Mouse (Mus musculus): ENCODE data around the gene Maz. TPM values are rescaled to one million over a fixed set of nuclear protein-coding genes. Genes with fewer than 3 reads are reported as not detected.

Maz gene
- total RNA-seq, 2 experiments from 2014 or later = 25.0 to 51.3 TPM

Other genes with a start within 250 kb of the Maz start
Only the 30 nearest of the 32 such genes appear.
- 46.7 and 84.9 TPM in 2 replicates for gene Ppp4c, start 234.5 kb downstream of the Maz start, total RNA-seq (2015; ENCODE audit: low replicate concordance)
- 43.5 and 62.7 TPM in 2 replicates for gene Ppp4c, start 234.5 kb downstream of the Maz start, total RNA-seq (2017; ENCODE audit: low replicate concordance)
- not detected in 2 replicates for gene Fam57b, start 229.4 kb downstream of the Maz start, total RNA-seq (2015; ENCODE audit: low replicate concordance)
- not detected in 2 replicates for gene Fam57b, start 229.4 kb downstream of the Maz start, total RNA-seq (2017; ENCODE audit: low replicate concordance)
- gene 4930451I11Rik, start 195.4 kb downstream of the Maz start, total RNA-seq (2015; ENCODE audit: low replicate concordance) = not detected in 2 replicates
- not detected in 2 replicates for gene 4930451I11Rik, start 195.4 kb downstream of the Maz start, total RNA-seq (2017; ENCODE audit: low replicate concordance)
- gene Doc2a, start 179.6 kb downstream of the Maz start, total RNA-seq (2015; ENCODE audit: low replicate concordance) = not detected in 2 replicates
- gene Doc2a, start 179.6 kb downstream of the Maz start, total RNA-seq (2017; ENCODE audit: low replicate concordance) = not detected in 2 replicates
- gene Hirip3, start 165.1 kb downstream of the Maz start, total RNA-seq (2015; ENCODE audit: low replicate concordance) = 5.2 and 9.2 TPM in 2 replicates
- 38.2 and 40.8 TPM in 2 replicates for gene Hirip3, start 165.1 kb downstream of the Maz start, total RNA-seq (2017; ENCODE audit: low replicate concordance)
- 14.4 and 35.5 TPM in 2 replicates for gene Ino80e, start 164.7 kb downstream of the Maz start, total RNA-seq (2015; ENCODE audit: low replicate concordance)
- 4.9 and 9.9 TPM in 2 replicates for gene Ino80e, start 164.7 kb downstream of the Maz start, total RNA-seq (2017; ENCODE audit: low replicate concordance)
- gene Taok2, start 142.3 kb downstream of the Maz start, total RNA-seq (2015; ENCODE audit: low replicate concordance) = 6.9 and 9.6 TPM in 2 replicates
- 17.0 and 31.8 TPM in 2 replicates for gene Taok2, start 142.3 kb downstream of the Maz start, total RNA-seq (2017; ENCODE audit: low replicate concordance)
- 4.0 and 6.3 TPM in 2 replicates for gene Tmem219, start 104.1 kb downstream of the Maz start, total RNA-seq (2015; ENCODE audit: low replicate concordance)
- gene Tmem219, start 104.1 kb downstream of the Maz start, total RNA-seq (2017; ENCODE audit: low replicate concordance) = 2.1 and 6.8 TPM in 2 replicates
- 0.77 and 6.9 TPM in 2 replicates for gene Kctd13, start 98.2 kb downstream of the Maz start, total RNA-seq (2015; ENCODE audit: low replicate concordance)
- gene Kctd13, start 98.2 kb downstream of the Maz start, total RNA-seq (2017; ENCODE audit: low replicate concordance) = 0.42 and 1.7 TPM in 2 replicates
- gene Asphd1, start 77.5 kb downstream of the Maz start, total RNA-seq (2015; ENCODE audit: low replicate concordance) = not detected in 2 replicates
- gene Asphd1, start 77.5 kb downstream of the Maz start, total RNA-seq (2017; ENCODE audit: low replicate concordance) = not detected in 2 replicates
- not detected in 2 replicates for gene Sez6l2, start 76.5 kb downstream of the Maz start, total RNA-seq (2015; ENCODE audit: low replicate concordance)
- gene Sez6l2, start 76.5 kb downstream of the Maz start, total RNA-seq (2017; ENCODE audit: low replicate concordance) = 0.84 TPM in 1 of 2 replicates, not detected in the other
- gene Cdipt, start 51.1 kb downstream of the Maz start, total RNA-seq (2015; ENCODE audit: low replicate concordance) = 14.8 and 23.1 TPM in 2 replicates
- gene Cdipt, start 51.1 kb downstream of the Maz start, total RNA-seq (2017; ENCODE audit: low replicate concordance) = 9.5 and 20.9 TPM in 2 replicates
- 5.0 TPM in 1 of 2 replicates, not detected in the other for gene Cdiptos, start 50.9 kb downstream of the Maz start, total RNA-seq (2015; ENCODE audit: low replicate concordance)
- gene Cdiptos, start 50.9 kb downstream of the Maz start, total RNA-seq (2017; ENCODE audit: low replicate concordance) = not detected in 2 replicates
- 1.5 and 1.9 TPM in 2 replicates for gene Mvp, start 12.4 kb downstream of the Maz start, total RNA-seq (2015; ENCODE audit: low replicate concordance)
- 5.5 and 7.7 TPM in 2 replicates for gene Mvp, start 12.4 kb downstream of the Maz start, total RNA-seq (2017; ENCODE audit: low replicate concordance)
- gene Pagr1b, start 10.6 kb downstream of the Maz start, total RNA-seq (2015; ENCODE audit: low replicate concordance) = not detected in 2 replicates
- not detected in 2 replicates for gene Pagr1b, start 10.6 kb downstream of the Maz start, total RNA-seq (2017; ENCODE audit: low replicate concordance)
- 13.4 and 18.8 TPM in 2 replicates for gene Pagr1a, start 9.7 kb downstream of the Maz start, total RNA-seq (2015; ENCODE audit: low replicate concordance)
- 7.0 and 7.1 TPM in 2 replicates for gene Pagr1a, start 9.7 kb downstream of the Maz start, total RNA-seq (2017; ENCODE audit: low replicate concordance)
- 1.7 and 1.9 TPM in 2 replicates for gene Gm42742, start 5.9 kb downstream of the Maz start, total RNA-seq (2015; ENCODE audit: low replicate concordance)
- 8.1 and 9.1 TPM in 2 replicates for gene Gm42742, start 5.9 kb downstream of the Maz start, total RNA-seq (2017; ENCODE audit: low replicate concordance)
- not detected in 2 replicates for gene Prrt2, start 5.8 kb downstream of the Maz start, total RNA-seq (2015; ENCODE audit: low replicate concordance)
- gene Prrt2, start 5.8 kb downstream of the Maz start, total RNA-seq (2017; ENCODE audit: low replicate concordance) = 1.5 TPM in 1 of 2 replicates, not detected in the other
- 50.5 and 71.7 TPM in 2 replicates for gene Kif22, start 15.4 kb upstream of the Maz start, total RNA-seq (2015; ENCODE audit: low replicate concordance)
- 57.3 and 83.1 TPM in 2 replicates for gene Kif22, start 15.4 kb upstream of the Maz start, total RNA-seq (2017; ENCODE audit: low replicate concordance)
- gene Zg16, start 60.3 kb upstream of the Maz start, total RNA-seq (2015; ENCODE audit: low replicate concordance) = not detected in 2 replicates
- gene Zg16, start 60.3 kb upstream of the Maz start, total RNA-seq (2017; ENCODE audit: low replicate concordance) = 3.2 and 5.0 TPM in 2 replicates
- gene AI467606, start 64.3 kb upstream of the Maz start, total RNA-seq (2015; ENCODE audit: low replicate concordance) = 19.8 and 26.8 TPM in 2 replicates
- 17.1 and 19.9 TPM in 2 replicates for gene AI467606, start 64.3 kb upstream of the Maz start, total RNA-seq (2017; ENCODE audit: low replicate concordance)
- 1.7 TPM in 1 of 2 replicates, not detected in the other for gene Qprt, start 95.2 kb upstream of the Maz start, total RNA-seq (2015; ENCODE audit: low replicate concordance)
- 0.34 TPM in 1 of 2 replicates, not detected in the other for gene Qprt, start 95.2 kb upstream of the Maz start, total RNA-seq (2017; ENCODE audit: low replicate concordance)
- gene Spn, start 110.8 kb upstream of the Maz start, total RNA-seq (2015; ENCODE audit: low replicate concordance) = 15.8 and 24.9 TPM in 2 replicates
- gene Spn, start 110.8 kb upstream of the Maz start, total RNA-seq (2017; ENCODE audit: low replicate concordance) = 58.3 and 60.0 TPM in 2 replicates
- 8.4 and 36.9 TPM in 2 replicates for gene Cd2bp2, start 169.0 kb upstream of the Maz start, total RNA-seq (2015; ENCODE audit: low replicate concordance)
- gene Cd2bp2, start 169.0 kb upstream of the Maz start, total RNA-seq (2017; ENCODE audit: low replicate concordance) = 17.9 and 22.9 TPM in 2 replicates
- gene Tbc1d10b, start 181.4 kb upstream of the Maz start, total RNA-seq (2015; ENCODE audit: low replicate concordance) = 8.1 and 23.0 TPM in 2 replicates
- 77.5 and 122 TPM in 2 replicates for gene Tbc1d10b, start 181.4 kb upstream of the Maz start, total RNA-seq (2017; ENCODE audit: low replicate concordance)
- gene Mylpf, start 181.9 kb upstream of the Maz start, total RNA-seq (2015; ENCODE audit: low replicate concordance) = 6.5 and 9.8 TPM in 2 replicates
- gene Mylpf, start 181.9 kb upstream of the Maz start, total RNA-seq (2017; ENCODE audit: low replicate concordance) = 16.2 and 61.5 TPM in 2 replicates
- 1.5 and 5.2 TPM in 2 replicates for gene Zfp553, start 206.0 kb upstream of the Maz start, total RNA-seq (2015; ENCODE audit: low replicate concordance)
- gene Zfp553, start 206.0 kb upstream of the Maz start, total RNA-seq (2017; ENCODE audit: low replicate concordance) = 2.0 and 3.2 TPM in 2 replicates
- gene Sept1, start 206.1 kb upstream of the Maz start, total RNA-seq (2015; ENCODE audit: low replicate concordance) = 189 and 204 TPM in 2 replicates
- gene Sept1, start 206.1 kb upstream of the Maz start, total RNA-seq (2017; ENCODE audit: low replicate concordance) = 179 and 191 TPM in 2 replicates
- 1.7 TPM in 1 of 2 replicates, not detected in the other for gene Zfp771, start 217.2 kb upstream of the Maz start, total RNA-seq (2015; ENCODE audit: low replicate concordance)
- 0.70 TPM in 1 of 2 replicates, not detected in the other for gene Zfp771, start 217.2 kb upstream of the Maz start, total RNA-seq (2017; ENCODE audit: low replicate concordance)
- 14.0 and 24.8 TPM in 2 replicates for gene Dctpp1, start 233.7 kb upstream of the Maz start, total RNA-seq (2015; ENCODE audit: low replicate concordance)
- 2.0 and 8.6 TPM in 2 replicates for gene Dctpp1, start 233.7 kb upstream of the Maz start, total RNA-seq (2017; ENCODE audit: low replicate concordance)